Mouse (Mus musculus): ENCODE measurements at regions not wholly inside any gene's neighbourhood (a gene's known extent, or its start where the extent isn't known, plus 50 kb on each side); places are given as distances from the start of the nearest gene placed in this dataset.

- TF ChIP-seq POLR2A (IDR thresholded peaks at IDR 0.05; ENCODE audit: insufficient read depth, low read depth, low read length) (no peak), CTCF (IDR thresholded peaks at IDR 0.05; ENCODE audit: insufficient read depth, low read depth, low read length) (no peak)
Observed at GRCm38 (mm10) chr15:31087607-31088006, 136.5 kb upstream of the Dap start.
